11 mouse cellular contexts compared by ENCODE assay signal in genomic region chr3:51662557-51662956, GRCm38 (mm10). TPM values are rescaled to one million over a fixed set of nuclear protein-coding genes. Genes with fewer than 3 reads are reported as not detected.
DNase-seq lines count a peak whose midpoint lies in the region; ATAC-seq and TF ChIP-seq lines count a peak whose summit lies in the region.
"Had no signal": no experiment of that assay in that cellular context is flagged by ENCODE, and none has a peak within 500 bp of the region (broad histone marks: within the 10 kb centered on the region; RNA-seq: fewer than 3 reads in every experiment).

No protein-coding gene starts in this region.

- H3K9me3 ChIP-seq in intestine, embryonic 16.5 days (ENCODE audit: control insufficient read depth, low read length), result no peaks in the 10 kb centered on the region
- no peaks in the 10 kb centered on the region for H3K9me3 ChIP-seq in intestine, embryonic 15.5 days
- no peaks in the 10 kb centered on the region for H3K9me3 ChIP-seq in lung, postnatal 0 days (ENCODE audit: low read length)
- H3K9me3 ChIP-seq in stomach, postnatal 0 days (ENCODE audit: control insufficient read depth, low read length), result no peaks in the 10 kb centered on the region
- no peaks in the 10 kb centered on the region for H3K9me3 ChIP-seq in kidney, embryonic 14.5 days (ENCODE audit: control insufficient read depth, low read length)

- no peaks in the 10 kb centered on the region for H3K27me3 ChIP-seq in intestine, embryonic 16.5 days (replicated peaks; ENCODE audit: control insufficient read depth, insufficient read depth, low read length)
- H3K27me3 ChIP-seq in intestine, embryonic 15.5 days (replicated peaks), result no peaks in the 10 kb centered on the region
- H3K27me3 ChIP-seq in lung, postnatal 0 days (replicated peaks; ENCODE audit: insufficient read depth, low read length), result no peaks in the 10 kb centered on the region
- no peaks in the 10 kb centered on the region for H3K27me3 ChIP-seq in stomach, postnatal 0 days (ENCODE audit: control insufficient read depth, insufficient read depth, low read length)
- no peaks in the 10 kb centered on the region for H3K27me3 ChIP-seq in kidney, embryonic 14.5 days (ENCODE audit: control insufficient read depth, insufficient read depth, low read length)

- H3K4me3 ChIP-seq in intestine, embryonic 16.5 days (ENCODE audit: low read length), result no peak overlapping the region
- no peak overlapping the region for H3K4me3 ChIP-seq in intestine, embryonic 15.5 days (replicated peaks)
- no peak overlapping the region for H3K4me3 ChIP-seq in lung, postnatal 0 days (ENCODE audit: low read depth, low read length)
- H3K4me3 ChIP-seq in stomach, postnatal 0 days (ENCODE audit: low read depth, low read length), result peak overlapping the region; percentile 18; the same call in 1 of the 2 replicates
- H3K4me3 ChIP-seq in kidney, embryonic 14.5 days (ENCODE audit: low read length), result no peak overlapping the region

- peak overlapping the region; percentile 4 for H3K4me2 ChIP-seq in intestine, embryonic 16.5 days (ENCODE audit: low read depth, low read length)
- H3K4me2 ChIP-seq in intestine, embryonic 15.5 days (replicated peaks), result no peak overlapping the region
- no peak overlapping the region for H3K4me2 ChIP-seq in lung, postnatal 0 days (replicated peaks; ENCODE audit: low read depth, low read length)
- peak overlapping the region; percentile 38 for H3K4me2 ChIP-seq in stomach, postnatal 0 days (replicated peaks; ENCODE audit: low read depth)
- H3K4me2 ChIP-seq in kidney, embryonic 14.5 days (replicated peaks; ENCODE audit: low read depth, low read length), result no peak overlapping the region

- peaks cover 20% of the 10 kb centered on the region for H3K4me1 ChIP-seq in intestine, embryonic 16.5 days (ENCODE audit: control insufficient read depth, insufficient read depth, low read length)
- peaks cover 20% of the 10 kb centered on the region; the same call in 1 of the 2 replicates for H3K4me1 ChIP-seq in intestine, embryonic 15.5 days (replicated peaks)
- H3K4me1 ChIP-seq in lung, postnatal 0 days (ENCODE audit: insufficient read depth, low read depth, low read length), result no peaks in the 10 kb centered on the region; the same call in 1 of the 2 replicates
- no peaks in the 10 kb centered on the region; the same call in 1 of the 2 replicates for H3K4me1 ChIP-seq in stomach, postnatal 0 days (replicated peaks; ENCODE audit: control insufficient read depth, insufficient read depth)
- peaks cover 4% of the 10 kb centered on the region; the same call in 1 of the 2 replicates for H3K4me1 ChIP-seq in kidney, embryonic 14.5 days (ENCODE audit: control insufficient read depth, insufficient read depth, low read length)

- 50% methylated on average over 6 of the region's 6 CpGs for WGBS in intestine, embryonic 16.5 days
- WGBS in intestine, embryonic 15.5 days, result 45% methylated on average over 6 of the region's 6 CpGs
- WGBS in lung, postnatal 0 days, result 13% methylated on average over 6 of the region's 6 CpGs
- WGBS in stomach, postnatal 0 days, result 35% methylated on average over 6 of the region's 6 CpGs
- WGBS in kidney, embryonic 14.5 days, result 57% methylated on average over 6 of the region's 6 CpGs

- no peaks in the 10 kb centered on the region for H3K36me3 ChIP-seq in intestine, embryonic 16.5 days (ENCODE audit: control insufficient read depth, insufficient read depth, low read length)
- H3K36me3 ChIP-seq in intestine, embryonic 15.5 days, result no peaks in the 10 kb centered on the region
- H3K36me3 ChIP-seq in lung, postnatal 0 days (ENCODE audit: insufficient read depth, low read length), result no peaks in the 10 kb centered on the region
- H3K36me3 ChIP-seq in stomach, postnatal 0 days (ENCODE audit: control insufficient read depth, insufficient read depth, low read length), result no peaks in the 10 kb centered on the region
- no peaks in the 10 kb centered on the region for H3K36me3 ChIP-seq in kidney, embryonic 14.5 days (ENCODE audit: control insufficient read depth, insufficient read depth, low read length)

- peak; percentile 39 for DNase-seq in lung, postnatal 0 days (ENCODE audit: low spot score)
- DNase-seq in stomach, postnatal 0 days (ENCODE audit: low spot score), result no peak
- no peak for DNase-seq in urinary bladder, postnatal 4 days (ENCODE audit: low spot score in 2 of 2)
- no peak for DNase-seq in kidney, adult 8-10 months
- DNase-seq: adrenal gland, postnatal 14 days; heart, postnatal 4 days had no signal

- ATAC-seq in intestine, embryonic 16.5 days, result no peak
- ATAC-seq in intestine, embryonic 15.5 days, result no peak
- peak; percentile 94 for ATAC-seq in common myeloid progenitor, adult 5-6 weeks (replicated peaks; ENCODE audit: low read depth, poor library complexity, severe bottlenecking)
- ATAC-seq in lung, postnatal 0 days, result peak; percentile 42
- no peak for ATAC-seq in stomach, postnatal 0 days (ENCODE audit: low FRiP score, low TSS enrichment)
- no peak for ATAC-seq in kidney, embryonic 14.5 days (ENCODE audit: low FRiP score, low TSS enrichment)
- ATAC-seq: forebrain, embryonic 16.5 days had no signal

- no peak for TF ChIP-seq EP300 in lung, postnatal 0 days (IDR thresholded peaks at IDR 0.05)
- TF ChIP-seq EP300 in stomach, postnatal 0 days (optimal IDR thresholded peaks at IDR 0.05), result no peak

- no peak overlapping the region for H3K9ac ChIP-seq in intestine, embryonic 16.5 days (ENCODE audit: low read depth, low read length)
- no peak overlapping the region for H3K9ac ChIP-seq in intestine, embryonic 15.5 days
- no peak overlapping the region for H3K9ac ChIP-seq in lung, postnatal 0 days (replicated peaks; ENCODE audit: low read depth)
- peak overlapping the region; percentile 38; the same call in 1 of the 2 replicates for H3K9ac ChIP-seq in stomach, postnatal 0 days (ENCODE audit: low read length)
- H3K9ac ChIP-seq in kidney, embryonic 14.5 days (ENCODE audit: low read depth, low read length), result no peak overlapping the region

- H3K27ac ChIP-seq in intestine, embryonic 16.5 days (ENCODE audit: low read length), result no peak overlapping the region
- no peak overlapping the region for H3K27ac ChIP-seq in intestine, embryonic 15.5 days
- no peak overlapping the region for H3K27ac ChIP-seq in lung, postnatal 0 days (ENCODE audit: low read length)
- peak overlapping the region; percentile 72 for H3K27ac ChIP-seq in stomach, postnatal 0 days (replicated peaks)
- H3K27ac ChIP-seq in kidney, embryonic 14.5 days (ENCODE audit: low read depth, low read length), result no peak overlapping the region

- no peak for TF ChIP-seq CTCF in lung, postnatal 0 days (IDR thresholded peaks at IDR 0.05)
- no peak for TF ChIP-seq CTCF in stomach, postnatal 0 days (IDR thresholded peaks at IDR 0.05; ENCODE audit: low read depth)

RNA-seq across cellular contexts. Expression of gene Mgst2, which starts 2.4 kb away (rescaled TPM):
- 49.8 and 61.7 TPM in 2 replicates for polyA plus RNA-seq in intestine, embryonic 16.5 days (2015; fragmentation: Nextera tagmentation; extraction: Ambion mirVana)
- 30.2 and 33.3 TPM in 2 replicates for polyA plus RNA-seq in intestine, embryonic 15.5 days (2015; fragmentation: Nextera tagmentation; extraction: Ambion mirVana)
- 2.3 and 9.9 TPM in 2 replicates for total RNA-seq in common myeloid progenitor, adult 5-6 weeks (2017)
- polyA plus RNA-seq in lung, postnatal 0 days (2015; fragmentation: Nextera tagmentation; extraction: Ambion mirVana), result 6.7 and 8.6 TPM in 2 replicates
- polyA plus RNA-seq in stomach, postnatal 0 days (2015; fragmentation: Nextera tagmentation; extraction: Ambion mirVana), result 264 and 268 TPM in 2 replicates
- 0.51 and 0.99 TPM in 2 replicates for polyA plus RNA-seq in kidney, embryonic 14.5 days (2014; fragmentation: Nextera tagmentation; extraction: Ambion mirVana)

Comparison
In these comparisons a context has a peak if more than half of its experiments do, and no peak if none do; other contexts are left out.
1. H3K4me2 ChIP-seq: peak in intestine, embryonic 16.5 days (single experiment) and stomach, postnatal 0 days (single experiment); none in intestine, embryonic 15.5 days (single experiment), lung, postnatal 0 days (single experiment) and kidney, embryonic 14.5 days (single experiment).
2. ATAC-seq: peak in common myeloid progenitor, adult 5-6 weeks (single experiment) and lung, postnatal 0 days (single experiment); none in intestine, embryonic 16.5 days (single experiment), intestine, embryonic 15.5 days (single experiment), stomach, postnatal 0 days (single experiment) and kidney, embryonic 14.5 days (single experiment).